Mouse (Mus musculus) natural killer cell, adult 2 months (primary cell): ENCODE results near the gene Rps27.
A peak's percentile ranks its signal among the peaks of the same experiment; 100 is the strongest.
"Not testable (repeated sequence)": the region's sequence is repeated elsewhere in the genome, so short reads cannot be mapped to it uniquely, and the experiment has no call there.

Experiments
- DNase-seq, 2 experiments: peaks; one replicate each; pipeline ENCODE4 v3.0.0; 2022; ENCODE audit warnings: low spot score in 2 of 2

Gene Rps27

GRCm38 (mm10) chr3:90213377-90213866 is at the start of gene Rps27, which contains the start of gene Rab13:
Gene Rps27 (minus strand): TSS chr3:90213651.
Gene Rab13 (plus strand): TSS chr3:90213695.
- peak; percentile 92 for DNase-seq

DNA sequence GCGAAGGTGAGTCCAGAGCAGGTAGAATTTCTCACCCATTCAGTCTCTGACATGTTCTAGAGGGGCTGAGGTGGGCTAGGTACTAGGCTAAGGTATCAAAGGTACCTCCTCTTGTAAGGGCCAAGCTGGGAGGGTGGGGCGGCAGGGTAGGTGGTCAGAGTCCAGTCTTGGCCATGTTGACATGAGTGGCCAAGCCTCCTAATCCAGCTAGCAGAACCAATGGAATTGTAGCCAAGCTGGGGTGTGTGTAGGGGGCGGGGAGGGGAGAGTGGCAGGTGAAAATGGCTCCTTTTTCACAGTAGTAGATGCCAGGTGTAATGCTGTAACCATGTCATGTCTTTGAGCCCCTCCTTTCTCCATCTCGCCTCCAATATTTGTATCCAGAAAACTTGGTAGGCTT is 45.1 kb upstream of the Rps27 start:
- DNase-seq = no peak

GRCm38 (mm10) chr3:90256731-90257530 is 43.5 kb upstream of the Rps27 start:
- DNase-seq = no peak

- no peak for DNase-seq
These were observed 42.4 kb upstream of the Rps27 start for GRCm38 (mm10) chr3:90255784-90256353.

- no peak for DNase-seq
These were observed 41.7 kb upstream of the Rps27 start for GRCm38 (mm10) chr3:90255194-90255565.

DNA sequence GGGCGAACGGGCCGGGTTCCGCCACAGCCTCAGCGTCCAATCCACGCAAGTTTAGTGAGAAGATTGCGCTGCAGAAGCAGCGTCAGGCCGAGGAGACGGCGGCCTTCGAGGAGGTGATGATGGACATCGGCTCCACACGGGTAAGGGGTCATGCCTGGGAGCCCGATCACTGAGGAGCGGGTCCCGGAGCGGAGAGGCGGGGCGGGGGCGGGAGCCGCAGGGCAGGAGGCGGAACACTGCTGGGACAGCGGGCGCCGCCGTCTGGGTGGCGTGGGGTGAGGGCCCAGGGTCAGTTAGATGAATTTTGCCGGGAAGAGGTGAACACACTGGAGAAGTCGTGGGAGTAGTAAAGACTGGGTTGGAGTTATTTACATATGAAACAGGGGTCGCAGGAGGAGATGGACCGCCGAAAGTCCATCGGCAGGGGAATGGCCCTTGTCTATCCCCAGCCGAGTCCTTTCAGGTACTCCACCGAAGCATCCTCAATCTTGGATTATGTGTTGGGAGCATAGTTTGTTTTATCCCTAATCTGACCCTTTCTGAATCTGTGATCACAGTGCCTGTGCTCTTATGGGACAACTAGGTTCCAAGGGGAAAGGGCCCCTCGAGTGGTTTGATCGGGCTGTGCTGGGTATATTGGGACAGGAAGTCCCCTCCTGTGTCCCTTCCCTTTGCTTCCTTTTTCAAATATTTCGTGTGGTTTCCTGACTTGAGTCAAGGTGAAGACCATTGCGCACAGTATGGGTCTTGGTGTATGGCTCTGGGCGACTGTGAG is 41.2 kb upstream of the Rps27 start:
- peak; percentile 17 to 29 for DNase-seq

DNA sequence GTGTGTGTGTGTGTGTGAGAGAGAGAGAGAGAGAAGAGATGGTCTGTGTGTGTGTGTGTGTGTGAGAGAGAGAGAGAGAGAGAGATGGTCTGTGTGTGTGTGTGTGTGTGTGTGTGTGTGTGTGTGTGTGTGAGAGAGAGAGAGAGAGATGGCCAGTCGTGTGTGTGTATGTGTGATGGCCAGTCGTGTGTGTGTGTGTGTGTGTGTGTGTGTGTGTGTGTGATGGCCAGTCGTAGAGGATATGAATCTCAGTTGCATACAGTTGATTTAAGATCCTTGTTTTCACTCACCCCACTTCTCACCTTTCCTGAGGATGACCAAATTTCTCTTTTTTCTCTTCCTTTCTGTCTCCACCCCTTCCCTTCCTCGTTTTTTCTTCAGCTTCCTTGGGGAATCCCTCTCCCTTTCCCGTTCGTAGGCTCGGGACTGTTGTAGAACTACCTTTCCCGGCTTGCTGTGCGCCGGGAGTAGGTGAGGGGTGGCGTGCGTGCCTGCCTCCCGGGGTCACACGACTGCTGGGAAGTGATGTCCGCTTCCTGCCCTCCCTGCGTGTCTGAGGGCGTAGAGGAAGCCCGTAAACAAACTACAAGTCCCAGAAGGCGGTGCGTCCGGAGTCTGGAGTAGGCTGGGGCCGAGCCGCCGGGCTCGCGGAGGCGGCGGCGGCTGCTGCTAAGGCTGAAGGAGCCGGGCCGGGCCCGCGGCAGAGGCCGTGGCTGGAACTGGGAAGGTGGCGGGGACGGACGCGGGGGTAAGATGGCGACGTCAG is 40.4 kb upstream of the Rps27 start, which contains the start of gene Crtc2:
Gene Crtc2, plus strand, starts transcription at position 511 of the 766 bp plus-strand sequence.
- peak; percentile 88 to 89 for DNase-seq

GRCm38 (mm10) chr3:90253174-90253573 is 39.7 kb upstream of the Rps27 start:
- not testable (repeated sequence) for DNase-seq

DNA sequence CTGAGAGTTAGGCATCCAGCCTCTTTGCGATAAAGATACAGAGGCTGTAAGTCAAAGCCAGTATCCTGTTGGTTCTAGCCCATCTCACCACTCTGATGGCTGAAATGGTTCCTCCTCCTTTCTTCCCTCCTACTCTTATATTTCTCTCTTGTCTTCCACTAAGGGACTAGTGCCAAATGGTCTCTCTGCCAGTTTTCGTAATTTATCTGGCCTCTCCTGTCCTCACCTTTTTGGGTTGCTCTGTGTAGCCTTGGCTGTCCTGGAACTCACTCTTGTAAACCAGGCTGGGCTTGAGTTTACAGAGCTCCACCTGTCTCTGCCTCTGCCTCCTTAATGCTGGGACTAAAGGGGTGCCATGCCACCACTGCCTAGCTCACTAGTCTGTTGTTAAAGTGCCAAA is 39.2 kb upstream of the Rps27 start:
- not testable (repeated sequence) for DNase-seq

DNA sequence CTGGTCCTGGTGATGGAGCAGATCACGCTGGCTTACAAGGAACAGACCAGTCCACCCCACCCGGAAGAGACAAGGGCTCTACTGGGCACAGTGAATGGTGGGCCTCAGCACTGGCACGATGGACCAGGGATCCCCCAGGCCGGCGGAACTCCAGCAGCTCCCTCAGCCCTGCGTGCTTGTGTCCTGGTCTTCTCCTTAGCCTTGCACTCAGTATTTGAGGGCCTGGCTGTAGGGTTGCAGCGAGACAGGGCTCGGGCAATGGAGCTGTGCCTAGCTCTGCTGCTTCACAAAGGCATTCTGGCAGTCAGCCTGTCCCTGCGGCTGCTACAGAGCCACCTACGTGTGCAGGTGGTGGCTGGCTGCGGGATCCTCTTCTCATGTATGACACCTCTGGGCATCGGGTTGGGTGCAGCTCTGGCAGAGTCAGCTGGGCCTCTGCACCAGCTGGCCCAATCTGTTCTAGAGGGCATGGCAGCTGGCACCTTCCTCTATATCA is 38.3 kb upstream of the Rps27 start:
- not testable (repeated sequence) for DNase-seq

- DNase-seq = no peak
These were observed 37.3 kb upstream of the Rps27 start for GRCm38 (mm10) chr3:90250791-90251190.

DNA sequence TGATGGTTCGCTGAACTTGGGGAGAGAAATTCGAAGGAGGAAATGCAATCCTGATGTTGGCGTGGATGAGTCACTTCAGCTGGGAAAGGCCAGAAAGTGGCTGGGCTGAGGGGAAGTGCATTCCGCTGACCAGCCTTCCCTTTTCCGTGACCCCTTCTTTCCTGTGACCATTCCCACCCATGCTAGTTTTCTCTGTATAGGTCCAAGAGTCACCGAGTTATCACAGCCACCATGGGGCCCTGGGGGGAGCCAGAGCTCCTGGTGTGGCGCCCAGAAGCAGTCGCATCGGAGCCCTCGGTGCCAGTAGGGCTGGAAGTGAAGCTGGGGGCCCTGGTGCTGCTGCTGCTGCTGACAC is 35.3 kb upstream of the Rps27 start:
- DNase-seq = peak in 1 of 2 experiments; percentile 9

DNA sequence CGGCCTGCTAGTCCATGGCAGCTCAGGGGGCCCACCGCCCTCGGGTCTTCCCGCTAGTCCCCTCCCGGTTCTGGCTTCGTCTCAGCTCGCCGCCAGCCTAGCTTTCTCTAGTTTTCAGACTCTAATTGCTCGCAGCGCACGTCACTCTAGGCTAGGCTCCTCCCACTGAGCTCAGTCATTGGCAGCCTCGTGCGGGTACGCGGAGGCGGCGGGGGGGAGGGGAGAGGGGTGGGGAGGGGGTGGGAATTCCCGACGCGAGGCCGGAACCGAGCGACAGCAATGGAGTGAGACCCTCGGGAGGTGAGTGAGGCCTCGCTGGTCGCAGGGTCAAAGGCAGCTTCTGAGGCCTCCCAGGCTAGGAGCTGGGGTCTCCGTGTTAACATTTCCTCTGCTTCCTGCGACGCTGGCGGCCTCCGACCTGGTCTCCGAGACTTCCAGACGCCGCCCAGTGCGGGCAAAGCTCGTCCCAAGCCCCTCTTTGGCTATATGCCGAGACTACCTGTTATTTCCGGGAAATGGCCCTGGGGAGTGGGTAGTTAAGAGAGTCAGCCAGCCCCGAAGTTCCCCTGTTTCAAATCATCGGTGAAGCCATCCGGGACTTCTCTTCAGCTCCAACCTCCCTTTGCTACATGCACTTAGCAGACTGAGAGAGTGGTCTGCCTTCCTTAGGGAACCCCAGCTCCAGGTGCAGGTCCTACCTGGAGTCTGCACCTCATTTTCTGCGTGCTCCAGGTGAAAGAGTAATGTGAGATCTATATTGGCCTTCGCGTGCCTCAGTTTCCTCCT is 34.7 kb upstream of the Rps27 start, which contains the start of gene Slc39a1:
Gene Slc39a1, plus strand, starts transcription at position 213 of the 786 bp plus-strand sequence.
- DNase-seq = peak; percentile 79 to 83

GRCm38 (mm10) chr3:90247630-90247959 is 34.1 kb upstream of the Rps27 start:
- no peak for DNase-seq

- DNase-seq = no peak
These were observed 32.0 kb upstream of the Rps27 start for GRCm38 (mm10) chr3:90245406-90245805.

DNA sequence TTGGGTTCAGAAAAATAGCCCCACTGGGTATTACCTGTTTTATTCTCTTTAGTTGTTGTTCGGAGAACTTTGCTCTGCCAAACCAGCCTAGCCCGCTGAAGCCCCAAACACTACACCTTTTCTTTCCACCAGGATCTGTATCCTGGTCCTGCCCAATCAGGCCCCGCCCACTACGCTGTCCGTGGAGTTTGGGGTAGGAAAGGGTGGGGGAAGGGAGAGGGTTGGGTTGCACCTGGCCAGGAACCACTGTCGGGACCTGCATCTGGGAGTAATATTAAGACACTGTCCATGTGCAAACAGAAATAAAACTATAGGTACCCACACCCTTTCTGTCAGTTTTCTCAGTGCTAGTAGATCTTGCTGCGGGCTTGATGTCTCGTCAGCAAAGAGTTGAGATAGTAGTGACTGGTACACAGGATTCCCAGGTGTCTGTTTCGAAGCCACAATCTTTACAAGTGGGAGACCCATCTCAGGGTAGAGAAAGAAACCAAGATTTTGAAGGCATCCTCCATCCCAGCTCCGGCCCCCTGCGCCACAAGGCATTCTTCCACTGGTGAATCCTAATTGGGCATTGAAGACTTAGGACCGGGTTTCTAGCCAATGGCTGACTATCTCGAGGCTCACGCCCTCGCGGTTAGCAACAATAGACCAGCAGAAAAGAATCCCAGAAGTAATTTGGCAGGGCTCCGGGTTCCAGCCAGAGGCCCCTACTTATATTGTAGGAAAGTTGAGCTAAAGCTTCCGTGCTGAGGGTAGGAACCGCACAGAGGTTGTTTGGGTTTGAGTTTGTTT is 29.7 kb upstream of the Rps27 start, which contains the start of gene Creb3l4:
Gene Creb3l4, minus strand, starts transcription at position 529 of the 792 bp plus-strand sequence.
- no peak for DNase-seq

DNA sequence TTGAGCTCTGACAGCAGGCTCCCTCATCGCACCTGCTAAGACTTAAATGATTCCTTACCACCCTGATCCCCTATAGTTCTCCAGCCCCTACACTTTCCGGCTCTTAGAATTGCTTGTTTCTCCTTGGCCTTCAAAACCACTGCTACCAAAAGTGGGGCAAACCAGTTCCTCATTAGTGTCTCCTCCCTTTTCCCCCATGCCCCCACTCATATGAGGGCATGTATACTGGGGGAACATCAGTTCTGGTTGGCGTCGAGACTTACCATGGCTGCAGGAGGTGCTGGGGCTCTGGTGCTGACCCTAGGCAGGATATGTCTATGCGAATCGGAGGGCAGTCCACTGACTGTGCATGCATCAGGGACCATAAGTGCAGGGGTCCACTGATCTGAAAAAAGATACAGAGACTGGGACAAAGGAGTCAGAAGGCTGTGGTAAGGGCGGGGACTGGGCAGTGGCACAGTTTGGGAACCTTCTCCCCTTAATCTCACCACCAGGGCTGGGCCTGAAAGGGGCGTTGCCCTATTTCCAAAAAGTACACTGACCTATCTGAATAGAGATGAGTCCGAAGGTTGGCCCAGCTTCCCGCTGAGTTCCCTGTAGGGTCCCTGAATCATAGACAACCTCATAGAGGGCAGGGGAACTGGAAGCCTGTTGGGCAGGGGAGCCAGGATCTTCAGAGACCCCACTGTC is 28.4 kb upstream of the Rps27 start:
- DNase-seq = no peak

DNA sequence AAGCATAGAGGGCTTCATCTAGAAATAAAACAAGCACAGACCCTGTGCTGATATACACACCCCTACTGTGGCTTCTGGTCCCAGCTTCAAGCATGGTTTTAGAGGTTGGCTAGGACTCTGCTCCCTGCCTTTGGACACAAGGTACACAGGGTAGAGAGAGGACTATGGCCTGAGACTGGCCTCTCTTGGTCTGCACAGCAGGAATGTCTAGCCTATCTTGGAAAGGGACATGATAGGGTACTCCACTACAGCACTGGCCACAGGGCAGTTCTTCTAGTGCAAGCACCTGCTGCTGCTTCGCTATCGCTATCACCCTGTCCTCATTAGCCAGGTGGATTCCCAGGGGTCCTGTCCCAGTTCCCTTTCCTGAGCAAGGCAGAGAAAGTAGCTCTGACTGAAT is 27.8 kb upstream of the Rps27 start:
- DNase-seq = no peak
